Mouse (Mus musculus): ENCODE data around the gene Med18. TPM values are rescaled to one million over a fixed set of nuclear protein-coding genes. Genes with fewer than 3 reads are reported as not detected.
A peak's percentile ranks its signal among the peaks of the same experiment; 100 is the strongest.

Gene Med18
- total and polyA plus RNA-seq, 3 experiments: 13.4 to 32.9 TPM; not detected in 1

GRCm38 (mm10) chr4:132506250-132506649, 42.5 kb upstream of the Med18 start:
- no peak for DNase-seq (ENCODE audit: low read depth, low spot score)
- Histone ChIP-seq H3K4me3 (ENCODE audit: control insufficient read depth in 1 of 2, insufficient read depth in 1 of 2, low read depth in 2 of 2, low read length in 2 of 2) (no peak overlapping the region), H3K27ac (ENCODE audit: control insufficient read depth, low read depth, low read length) (no peak overlapping the region), H3K36me3 (ENCODE audit: control insufficient read depth in 1 of 2, insufficient read depth in 2 of 2, low read length in 2 of 2) (peaks cover 2 to 48% of the 10 kb centered on the region in 2 experiments; a peak in 3 of 4 replicates), H3K79me2 (ENCODE audit: control insufficient read depth, insufficient read depth, low read length, poor library complexity) (peaks cover 67% of the 10 kb centered on the region), H3K4me1 (ENCODE audit: control insufficient read depth in 1 of 2, insufficient read depth in 2 of 2, low read length in 2 of 2) (peaks cover 32 to 45% of the 10 kb centered on the region in 2 experiments), H3K9me3 (replicated peaks; ENCODE audit: insufficient read depth, low read length) (no peaks in the 10 kb centered on the region), H3K9ac (ENCODE audit: control insufficient read depth, low read depth, low read length, poor library complexity, severe bottlenecking) (no peak overlapping the region), H3K27me3 (ENCODE audit: control insufficient read depth in 1 of 2, insufficient read depth in 2 of 2, low read length in 2 of 2) (no peaks in the 10 kb centered on the region)
- TF ChIP-seq MAX (IDR thresholded peaks at IDR 0.05; ENCODE audit: low read length): no peak
- no peak for TF ChIP-seq SIN3A (IDR thresholded peaks at IDR 0.05; ENCODE audit: low read length)
- no peak for TF ChIP-seq MAFK (IDR thresholded peaks at IDR 0.05; ENCODE audit: borderline replicate concordance, low read depth, low read length)
- TF ChIP-seq MEF2A (IDR thresholded peaks at IDR 0.05; ENCODE audit: extremely low read depth, insufficient replicate concordance, low read depth, low read length, poor library complexity, severe bottlenecking): no peak
- TF ChIP-seq JUND (IDR thresholded peaks at IDR 0.05; ENCODE audit: low read depth, low read length): no peak
- TF ChIP-seq ZMIZ1 (IDR thresholded peaks at IDR 0.05; ENCODE audit: low read depth, low read length): no peak
- no peak for TF ChIP-seq ZC3H11A (IDR thresholded peaks at IDR 0.05; ENCODE audit: low read depth, low read length)
- no peak for TF ChIP-seq MYB (IDR thresholded peaks at IDR 0.05; ENCODE audit: low read depth, low read length)
- TF ChIP-seq ZKSCAN1 (IDR thresholded peaks at IDR 0.05; ENCODE audit: low read depth, low read length): no peak
- no peak for TF ChIP-seq CTCF (IDR thresholded peaks at IDR 0.05 in 2 of 3, conservative IDR thresholded peaks at IDR 0.05 in 1 of 3; ENCODE audit: control insufficient read depth in 1 of 3, insufficient read depth in 1 of 3, low read depth in 2 of 3, low read length in 3 of 3, poor library complexity in 1 of 3, severe bottlenecking in 1 of 3)
- TF ChIP-seq UBTF (IDR thresholded peaks at IDR 0.05; ENCODE audit: borderline replicate concordance, insufficient read depth, low read depth, low read length): no peak
- no peak for TF ChIP-seq USF1 (IDR thresholded peaks at IDR 0.05; ENCODE audit: low read depth, low read length)
- no peak for TF ChIP-seq POLR2AphosphoS5 (IDR thresholded peaks at IDR 0.05; ENCODE audit: borderline replicate concordance, low read depth, low read length)
- TF ChIP-seq GABPA (IDR thresholded peaks at IDR 0.05; ENCODE audit: low read depth, low read length): no peak

GRCm38 (mm10) chr4:132505800-132506199, 42.1 kb upstream of the Med18 start:
- Histone ChIP-seq H3K4me3 (ENCODE audit: control insufficient read depth in 1 of 2, insufficient read depth in 1 of 2, low read depth in 2 of 2, low read length in 2 of 2) (no peak overlapping the region), H3K27ac (ENCODE audit: control insufficient read depth, low read depth, low read length) (peak overlapping the region; percentile 14; the same call in 1 of the 2 replicates), H3K27me3 (ENCODE audit: control insufficient read depth in 1 of 2, insufficient read depth in 2 of 2, low read length in 2 of 2) (no peaks in the 10 kb centered on the region), H3K9ac (ENCODE audit: control insufficient read depth, low read depth, low read length, poor library complexity, severe bottlenecking) (no peak overlapping the region), H3K9me3 (replicated peaks; ENCODE audit: insufficient read depth, low read length) (no peaks in the 10 kb centered on the region), H3K4me1 (ENCODE audit: control insufficient read depth in 1 of 2, insufficient read depth in 2 of 2, low read length in 2 of 2) (peaks cover 28 to 40% of the 10 kb centered on the region in 2 experiments), H3K79me2 (ENCODE audit: control insufficient read depth, insufficient read depth, low read length, poor library complexity) (peaks cover 67% of the 10 kb centered on the region), H3K36me3 (ENCODE audit: control insufficient read depth in 1 of 2, insufficient read depth in 2 of 2, low read length in 2 of 2) (peaks cover 6 to 46% of the 10 kb centered on the region in 2 experiments)
- no peak for DNase-seq (ENCODE audit: low read depth, low spot score)
- TF ChIP-seq POLR2AphosphoS5 (IDR thresholded peaks at IDR 0.05; ENCODE audit: borderline replicate concordance, low read depth, low read length): no peak
- TF ChIP-seq POLR2AphosphoS2 (IDR thresholded peaks at IDR 0.05; ENCODE audit: low read length): no peak
- TF ChIP-seq USF2 (IDR thresholded peaks at IDR 0.05; ENCODE audit: borderline replicate concordance in 1 of 2, insufficient read depth in 1 of 2, low read depth in 1 of 2, low read length in 2 of 2): no peak
- TF ChIP-seq SIN3A (IDR thresholded peaks at IDR 0.05; ENCODE audit: low read length): no peak
- no peak for TF ChIP-seq MYC (IDR thresholded peaks at IDR 0.05; ENCODE audit: low read depth, low read length)
- no peak for TF ChIP-seq ZNF384 (IDR thresholded peaks at IDR 0.05; ENCODE audit: low read depth, low read length)
- no peak for TF ChIP-seq CHD2 (IDR thresholded peaks at IDR 0.05; ENCODE audit: low read length)
- TF ChIP-seq NELFE (IDR thresholded peaks at IDR 0.05; ENCODE audit: low read depth, low read length): no peak
- TF ChIP-seq JUND (IDR thresholded peaks at IDR 0.05; ENCODE audit: low read depth, low read length): no peak
- TF ChIP-seq HCFC1 (IDR thresholded peaks at IDR 0.05; ENCODE audit: low read depth, low read length): no peak
- TF ChIP-seq BHLHE40 (IDR thresholded peaks at IDR 0.05; ENCODE audit: borderline replicate concordance, low read depth, low read length): no peak
- TF ChIP-seq ELF1 (IDR thresholded peaks at IDR 0.05; ENCODE audit: low read depth, low read length): no peak
- TF ChIP-seq TBP (IDR thresholded peaks at IDR 0.05; ENCODE audit: low read depth, low read length): no peak
- TF ChIP-seq MAFK (IDR thresholded peaks at IDR 0.05; ENCODE audit: borderline replicate concordance, low read depth, low read length): no peak
- TF ChIP-seq ETS1 (IDR thresholded peaks at IDR 0.05; ENCODE audit: low read depth, low read length): no peak
- TF ChIP-seq ZMIZ1 (IDR thresholded peaks at IDR 0.05; ENCODE audit: low read depth, low read length): no peak
- no peak for TF ChIP-seq MXI1 (IDR thresholded peaks at IDR 0.05; ENCODE audit: low read depth, low read length)
- TF ChIP-seq CTCF (IDR thresholded peaks at IDR 0.05 in 2 of 3, conservative IDR thresholded peaks at IDR 0.05 in 1 of 3; ENCODE audit: control insufficient read depth in 1 of 3, insufficient read depth in 1 of 3, low read depth in 2 of 3, low read length in 3 of 3, poor library complexity in 1 of 3, severe bottlenecking in 1 of 3): no peak
- no peak for TF ChIP-seq MEF2A (IDR thresholded peaks at IDR 0.05; ENCODE audit: extremely low read depth, insufficient replicate concordance, low read depth, low read length, poor library complexity, severe bottlenecking)
- no peak for TF ChIP-seq GABPA (IDR thresholded peaks at IDR 0.05; ENCODE audit: low read depth, low read length)
